In genomic region chr12:69360655-69360996, GRCm38 (mm10) we compare ENCODE assay signal across 9 mouse cellular contexts. TPM values are rescaled to one million over a fixed set of nuclear protein-coding genes. Genes with fewer than 3 reads are reported as not detected.
DNase-seq lines count a peak whose midpoint lies in the region; ATAC-seq and TF ChIP-seq lines count a peak whose summit lies in the region.
"Had no signal": no experiment of that assay in that cellular context is flagged by ENCODE, and none has a peak within 500 bp of the region (broad histone marks: within the 10 kb centered on the region; RNA-seq: fewer than 3 reads in every experiment).

No protein-coding gene starts in this region.

- no peaks in the 10 kb centered on the region; the same call in 1 of the 2 replicates for H3K4me1 ChIP-seq in bone marrow, adult 2 months (ENCODE audit: control insufficient read depth, insufficient read depth, low read length)
- peaks cover 11% of the 10 kb centered on the region for H3K4me1 ChIP-seq in forebrain, embryonic 16.5 days (replicated peaks; ENCODE audit: control insufficient read depth, insufficient read depth, low read length)

- peak; percentile 33 to 36 for DNase-seq in frontal cortex, postnatal 10 days (ENCODE audit: low spot score in 2 of 2)
- DNase-seq in frontal cortex, postnatal 25 days (ENCODE audit: low spot score in 2 of 2): no peak
- DNase-seq in A20 (ENCODE audit: low read depth, low spot score): peak; percentile 94
- peak; percentile 98 for DNase-seq in layer of hippocampus, adult 9-10 months (ENCODE audit: low spot score)
- DNase-seq in lung, postnatal 36 days: peak; percentile 87
- peak; percentile 16 to 61 for DNase-seq in thymus, postnatal 10 days (ENCODE audit: low spot score in 2 of 2)

- TF ChIP-seq CTCF in bone marrow, adult 2 months (IDR thresholded peaks at IDR 0.05; ENCODE audit: control insufficient read depth, insufficient read depth, low read length): 0 out of 2 replicates have a peak, but pooled peaks have one; percentile 6

- 8% methylated on average over 5 of the region's 5 CpGs for WGBS in bone marrow, adult 2 months
- 14% methylated on average over 5 of the region's 5 CpGs for WGBS in forebrain, embryonic 16.5 days

- no peak overlapping the region for H3K27ac ChIP-seq in bone marrow, adult 2 months (ENCODE audit: control insufficient read depth, insufficient read depth, low read depth, low read length, poor library complexity)
- H3K27ac ChIP-seq in forebrain, embryonic 16.5 days (ENCODE audit: low read length): no peak overlapping the region

- no peaks in the 10 kb centered on the region for H3K27me3 ChIP-seq in forebrain, embryonic 16.5 days (replicated peaks; ENCODE audit: control insufficient read depth, insufficient read depth, low read length)
- H3K27me3 ChIP-seq: limb, embryonic 12.5 days had no signal

- peak; percentile 1; the same call in 1 of the 2 replicates for ATAC-seq in forebrain, embryonic 16.5 days

- no peaks in the 10 kb centered on the region for H3K9me3 ChIP-seq in forebrain, embryonic 16.5 days (ENCODE audit: control insufficient read depth, low read length)
- H3K9me3 ChIP-seq: limb, embryonic 12.5 days had no signal

- H3K36me3 ChIP-seq in forebrain, embryonic 16.5 days (ENCODE audit: control insufficient read depth, insufficient read depth): no peaks in the 10 kb centered on the region
- H3K36me3 ChIP-seq: limb, embryonic 12.5 days had no signal

- no peak overlapping the region for H3K4me2 ChIP-seq in forebrain, embryonic 16.5 days (ENCODE audit: low read length)
- H3K4me2 ChIP-seq: limb, embryonic 12.5 days had no signal

- no peak overlapping the region for H3K9ac ChIP-seq in forebrain, embryonic 16.5 days (replicated peaks; ENCODE audit: low read depth, low read length)
- H3K9ac ChIP-seq: limb, embryonic 12.5 days had no signal

- H3K4me3 ChIP-seq in bone marrow, adult 2 months (replicated peaks; ENCODE audit: control insufficient read depth, low read depth, low read length): no peak overlapping the region
- H3K4me3 ChIP-seq in forebrain, embryonic 16.5 days (replicated peaks; ENCODE audit: low read length): no peak overlapping the region

- no peak for TF ChIP-seq POLR2A in bone marrow, adult 2 months (IDR thresholded peaks at IDR 0.05; ENCODE audit: borderline replicate concordance, control insufficient read depth, low read depth, low read length)

RNA-seq across cellular contexts. Expression of gene Nemf, which starts 3.7 kb away (rescaled TPM):
- 28.9 and 43.5 TPM in 2 replicates for polyA plus RNA-seq in bone marrow, adult 2 months (2011; ENCODE audit: insufficient read depth, insufficient read length, low replicate concordance, missing spikeins)
- polyA plus RNA-seq in forebrain, embryonic 16.5 days (2015; fragmentation: Nextera tagmentation; extraction: Ambion mirVana): 87.6 and 94.4 TPM in 2 replicates

RNA-seq across cellular contexts. Expression of gene Arf6, which starts 11.3 kb away (rescaled TPM):
- 48.1 and 48.4 TPM in 2 replicates for polyA plus RNA-seq in bone marrow, adult 2 months (2011; ENCODE audit: insufficient read depth, insufficient read length, low replicate concordance, missing spikeins)
- 22.2 and 27.6 TPM in 2 replicates for polyA plus RNA-seq in forebrain, embryonic 16.5 days (2015; fragmentation: Nextera tagmentation; extraction: Ambion mirVana)

RNA-seq across cellular contexts. Expression of gene Gm9887, which starts 11.6 kb away (rescaled TPM):
- not detected in 2 replicates for polyA plus RNA-seq in bone marrow, adult 2 months (2011; ENCODE audit: insufficient read depth, insufficient read length, low replicate concordance, missing spikeins)
- 0.62 TPM in 1 of 2 replicates, not detected in the other for polyA plus RNA-seq in forebrain, embryonic 16.5 days (2015; fragmentation: Nextera tagmentation; extraction: Ambion mirVana)

Comparison
In these comparisons a context has a peak if more than half of its experiments do, and no peak if none do; other contexts are left out.
1. DNase-seq: peak in frontal cortex, postnatal 10 days (2 of 2), A20 (single experiment), layer of hippocampus, adult 9-10 months (single experiment), lung, postnatal 36 days (single experiment) and thymus, postnatal 10 days (2 of 2); none in frontal cortex, postnatal 25 days (0 of 2).